Mouse (Mus musculus) kidney, embryonic 16.5 days (tissue): ENCODE results near the gene Orai2. TPM values are rescaled to one million over a fixed set of nuclear protein-coding genes. Genes with fewer than 3 reads are reported as not detected.
"Not testable (repeated sequence)": the region's sequence is repeated elsewhere in the genome, so short reads cannot be mapped to it uniquely, and the experiment has no call there.

Experiments used
- ATAC-seq: fragments of 200-750 bp; cut with Nextera tagmentation; 2 replicates; pipeline ENCODE4 v1.8.0; 2017; ENCODE audit warnings: moderate TSS enrichment; ENCODE audit not compliant: low FRiP score, low TSS enrichment
- H3K27ac ChIP-seq: fragments of 300-500 bp; sonication (generic); 2 replicates; pipeline ENCODE4 v1.5.1; 2014; ENCODE audit warnings: low read length
- H3K27me3 ChIP-seq: fragments of 300-500 bp; sonication (generic); 2 replicates; pipeline ENCODE4 v1.6.1; 2014; ENCODE audit warnings: low read length, control low read depth, mixed read lengths; ENCODE audit not compliant: insufficient read depth
- H3K36me3 ChIP-seq: fragments of 300-500 bp; sonication (generic); 2 replicates; pipeline ENCODE4 v1.6.1; 2014; ENCODE audit warnings: low read length, control low read depth, mixed read lengths; ENCODE audit not compliant: insufficient read depth
- H3K4me1 ChIP-seq: fragments of 300-500 bp; sonication (generic); 2 replicates; pipeline ENCODE4 v1.6.1; 2014; ENCODE audit warnings: low read length, control low read depth, mixed read lengths; ENCODE audit not compliant: insufficient read depth
- H3K4me2 ChIP-seq: fragments of 300-500 bp; sonication (generic); replicated peaks from 2 replicates; pipeline ENCODE4 v1.6.1; 2014; ENCODE audit warnings: low read depth, low read length
- H3K4me3 ChIP-seq: fragments of 300-500 bp; sonication (generic); 2 replicates; pipeline ENCODE4 v1.5.1; 2014; ENCODE audit warnings: mild to moderate bottlenecking, low read length
- H3K9ac ChIP-seq: fragments of 300-500 bp; sonication (generic); replicated peaks from 2 replicates; pipeline ENCODE4 v1.6.1; 2014; ENCODE audit warnings: low read length
- H3K9me3 ChIP-seq: fragments of 300-500 bp; sonication (generic); 2 replicates; pipeline ENCODE4 v1.6.1; 2016; ENCODE audit warnings: low read length, control low read depth
- WGBS: fragments of 180-500 bp; shearing (Covaris S2); extraction: QIAGEN DNeasy Blood & Tissue Kit; methylation state at CpG from one replicate; pipeline ENCODE4 v1.1.7; 2014; 5-methylcytosine and 5-hydroxymethylcytosine counted together
- polyA plus RNA-seq: library from polyadenylated mRNA; unstranded; fragments of >200 nt; fragmentation: Nextera tagmentation; extraction: Ambion mirVana; gene quantifications from 2 replicates; pipeline ENCODE4 v1.2.1, GENCODE M21; 2015

Gene Orai2
- polyA plus RNA-seq: 6.1 and 6.6 TPM in 2 replicates

DNA sequence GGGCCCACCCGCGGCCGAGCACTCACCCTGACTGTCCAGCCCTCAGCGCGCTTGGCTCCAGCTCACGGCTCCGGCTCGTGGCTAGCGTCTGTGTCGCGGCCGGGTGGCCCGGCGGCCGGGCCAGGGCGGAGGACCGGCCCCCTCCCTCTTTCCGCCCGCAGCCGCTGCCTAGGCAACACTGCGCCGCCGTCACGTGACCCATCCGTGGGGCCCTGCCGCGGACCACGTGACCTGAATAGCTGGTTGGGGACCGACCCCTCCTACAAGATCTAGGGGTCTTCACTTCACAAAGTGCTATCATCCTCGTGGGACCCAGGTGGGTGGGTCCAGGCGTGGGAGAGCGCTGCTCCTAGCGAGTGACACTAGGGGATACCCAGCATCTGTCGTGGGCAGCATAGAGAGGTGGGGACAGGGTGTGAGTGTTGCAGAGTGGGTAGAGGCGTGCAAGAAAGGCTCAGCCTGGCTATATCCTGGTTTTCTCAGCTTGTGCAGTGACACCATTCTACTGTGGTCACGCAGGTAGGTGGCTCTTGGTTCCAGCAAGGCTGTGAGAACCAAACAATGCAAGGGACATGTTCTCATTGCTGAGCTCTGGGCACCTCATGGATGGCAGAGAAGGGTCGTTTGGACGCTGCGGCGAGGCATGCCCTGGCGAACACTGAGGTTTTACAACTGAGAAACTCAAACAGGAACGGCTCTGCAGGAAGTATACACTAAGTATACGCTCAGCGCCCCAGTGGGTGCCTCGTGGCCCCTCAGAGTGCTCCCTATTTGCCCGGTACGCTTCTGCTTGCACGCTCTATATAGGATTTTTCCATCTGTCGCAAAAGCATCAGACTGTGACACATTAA, at the start of gene Orai2:
Gene Orai2, minus strand, starts transcription at position 202 of the 851 bp plus-strand sequence.
- peak within 1 kb of the TSS; percentile 45; the same call in 1 of the 2 replicates for H3K27ac ChIP-seq
- H3K36me3 ChIP-seq: no peaks in the 10 kb centered on the region
- no peaks in the 10 kb centered on the region for H3K27me3 ChIP-seq
- WGBS: under 1% methylated on average over 49 of the region's 49 CpGs
- peak; percentile 86 for ATAC-seq
- H3K9ac ChIP-seq: peak within 1 kb of the TSS; percentile 72
- H3K4me2 ChIP-seq: peak within 1 kb of the TSS; percentile 98
- peaks cover 4% of the 10 kb centered on the region; the same call in 1 of the 2 replicates for H3K9me3 ChIP-seq
- H3K4me1 ChIP-seq: peaks cover 14% of the 10 kb centered on the region
- peak within 1 kb of the TSS; percentile 62 for H3K4me3 ChIP-seq

DNA sequence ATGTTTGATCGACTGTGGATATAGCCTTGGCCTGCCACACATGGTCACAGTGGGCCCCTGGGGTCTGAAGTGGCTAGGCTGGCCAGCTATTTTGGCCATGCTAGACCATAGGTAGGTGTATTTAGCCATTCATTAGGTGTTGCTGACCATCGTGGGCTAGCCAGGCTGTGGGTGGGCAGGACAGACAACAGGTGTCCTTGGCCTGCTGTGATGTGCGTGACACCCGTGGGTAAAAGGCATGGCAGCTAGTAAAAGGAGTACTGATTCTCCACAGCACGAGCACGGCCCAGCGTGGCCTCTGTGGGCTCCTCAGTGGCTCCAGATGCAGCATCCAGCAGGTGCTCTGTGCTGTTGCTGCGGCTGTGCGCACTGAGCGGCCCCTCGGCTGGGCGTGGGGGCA, 48.1 kb upstream of the Orai2 start:
- 81% methylated on average over 12 of the region's 12 CpGs for WGBS
- Histone ChIP-seq H3K9ac (no peak overlapping the region), H3K4me1 (no peaks in the 10 kb centered on the region), H3K27ac (no peak overlapping the region), H3K4me2 (no peak overlapping the region), H3K27me3 (no peaks in the 10 kb centered on the region), H3K4me3 (no peak overlapping the region), H3K9me3 (no peaks in the 10 kb centered on the region), H3K36me3 (0 out of 2 replicates have a peak, but pooled peaks cover 2% of the 10 kb centered on the region)
- ATAC-seq: no peak

DNA sequence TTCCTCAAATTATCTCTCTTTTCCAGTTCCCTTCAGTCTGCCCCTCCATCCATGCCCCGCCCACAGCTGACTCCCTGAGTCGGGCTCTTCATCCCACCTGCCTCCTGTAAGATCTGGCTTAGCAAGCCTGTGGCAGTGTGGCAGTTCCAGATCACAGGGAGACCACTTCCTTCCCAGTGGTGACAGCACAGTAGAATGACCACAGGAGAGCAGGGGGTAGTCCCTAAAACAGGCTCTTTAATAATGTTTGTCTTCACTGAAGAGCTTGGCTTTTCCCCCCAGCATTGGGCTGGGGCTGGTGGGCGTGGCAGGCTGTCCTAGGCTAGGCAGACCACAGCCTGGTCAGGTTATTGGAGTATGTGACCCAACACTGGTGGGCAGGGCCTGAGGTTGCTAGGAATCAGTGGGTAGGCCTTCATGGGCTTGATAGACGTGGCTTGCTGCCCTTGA, 47.4 kb upstream of the Orai2 start:
- Histone ChIP-seq H3K4me2 (no peak overlapping the region), H3K9me3 (no peaks in the 10 kb centered on the region), H3K27ac (no peak overlapping the region), H3K36me3 (0 out of 2 replicates have a peak, but pooled peaks cover 2% of the 10 kb centered on the region), H3K9ac (no peak overlapping the region), H3K27me3 (no peaks in the 10 kb centered on the region), H3K4me3 (no peak overlapping the region), H3K4me1 (no peaks in the 10 kb centered on the region)
- no peak for ATAC-seq
- WGBS: 66% methylated on average over 4 of the region's 4 CpGs

DNA sequence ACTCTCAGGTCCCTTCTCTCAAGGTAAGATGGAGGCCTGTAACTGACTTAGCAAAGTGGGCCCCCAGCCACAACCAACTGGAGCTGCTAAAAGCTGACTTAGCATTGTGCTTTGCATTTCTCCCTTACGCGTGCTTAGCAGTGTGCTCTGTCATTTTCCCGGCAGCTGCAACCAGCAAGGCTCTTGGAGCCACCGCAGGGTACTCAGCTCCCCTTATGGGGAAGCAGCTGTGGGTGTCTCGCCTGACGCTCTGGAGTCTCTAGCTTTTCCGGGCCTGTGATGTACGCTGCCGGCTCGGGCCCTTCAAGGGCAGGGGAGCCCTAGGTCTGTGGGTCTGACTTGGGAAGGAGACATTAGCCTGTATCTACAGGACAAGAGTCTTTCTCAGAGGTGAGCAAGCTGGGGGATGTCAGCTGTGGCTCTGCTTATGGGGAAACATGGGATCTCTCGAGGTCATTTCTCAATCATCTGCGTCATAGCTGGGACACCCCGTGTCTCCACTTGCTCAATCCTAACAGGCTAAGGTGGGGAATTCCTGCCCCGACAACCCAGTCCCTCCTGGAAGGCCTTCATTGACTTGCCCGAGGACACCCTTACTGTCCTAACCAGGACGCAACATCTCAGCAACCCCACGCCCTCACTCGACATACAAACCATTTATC, 46.6 kb upstream of the Orai2 start:
- Histone ChIP-seq H3K9ac (no peak overlapping the region), H3K4me1 (no peaks in the 10 kb centered on the region), H3K4me2 (no peak overlapping the region), H3K9me3 (no peaks in the 10 kb centered on the region), H3K27me3 (no peaks in the 10 kb centered on the region), H3K4me3 (no peak overlapping the region), H3K27ac (no peak overlapping the region), H3K36me3 (0 out of 2 replicates have a peak, but pooled peaks cover 1% of the 10 kb centered on the region)
- ATAC-seq: no peak
- whole genome bisulfite sequencing: 79% methylated on average over 18 of the region's 18 CpGs

DNA sequence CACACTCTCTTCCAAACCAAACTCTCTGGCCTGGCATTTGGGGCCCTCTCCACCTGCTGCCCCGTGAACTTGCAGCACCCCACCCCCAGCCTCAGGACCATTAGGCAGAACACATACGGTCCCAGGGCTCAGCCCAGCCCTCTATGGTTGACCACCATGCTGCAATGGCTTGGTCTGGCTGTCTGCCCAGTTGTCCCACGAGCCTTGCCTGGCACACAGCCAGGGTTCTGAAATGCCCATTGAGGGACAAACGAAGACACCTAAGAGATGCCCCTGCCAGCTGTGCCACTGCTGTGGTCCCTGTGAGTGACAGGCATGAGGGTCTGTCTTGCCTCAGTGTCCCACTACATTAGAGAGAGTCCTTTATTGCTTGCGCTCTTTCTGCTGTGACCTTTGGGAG, 45.4 kb upstream of the Orai2 start:
- H3K4me1 ChIP-seq: no peaks in the 10 kb centered on the region
- H3K27me3 ChIP-seq: no peaks in the 10 kb centered on the region
- WGBS: 77% methylated on average over 5 of the region's 5 CpGs
- H3K36me3 ChIP-seq: no peaks in the 10 kb centered on the region
- no peak for ATAC-seq
- no peak overlapping the region for H3K27ac ChIP-seq
- H3K4me2 ChIP-seq: no peak overlapping the region
- H3K9me3 ChIP-seq: no peaks in the 10 kb centered on the region
- no peak overlapping the region for H3K9ac ChIP-seq
- no peak overlapping the region for H3K4me3 ChIP-seq

DNA sequence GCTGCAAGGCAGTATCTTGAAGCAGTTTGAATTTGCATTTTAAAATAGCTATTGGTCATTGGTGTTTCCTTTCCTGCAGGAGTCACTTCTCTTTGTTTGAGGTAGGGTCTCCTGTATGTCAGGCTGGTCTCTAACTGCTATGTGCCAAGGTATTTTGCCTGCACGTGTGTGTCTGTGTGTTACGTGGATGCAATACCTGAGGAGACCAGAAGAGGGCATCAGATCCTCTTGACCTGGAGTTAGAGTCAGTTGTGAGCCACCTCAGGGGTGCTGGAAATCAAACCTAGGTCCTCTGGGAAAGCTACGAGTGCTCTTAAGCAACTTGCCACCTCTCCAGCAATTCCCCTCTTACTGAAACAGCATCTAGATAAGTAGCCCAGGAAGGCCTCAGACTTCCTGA, 44.7 kb upstream of the Orai2 start:
- Histone ChIP-seq H3K27ac (no peak overlapping the region), H3K27me3 (no peaks in the 10 kb centered on the region), H3K4me1 (no peaks in the 10 kb centered on the region), H3K36me3 (no peaks in the 10 kb centered on the region), H3K9ac (no peak overlapping the region), H3K4me3 (no peak overlapping the region), H3K4me2 (no peak overlapping the region), H3K9me3 (no peaks in the 10 kb centered on the region)
- ATAC-seq: no peak
- WGBS: 86% methylated on average over 3 of the region's 3 CpGs

DNA sequence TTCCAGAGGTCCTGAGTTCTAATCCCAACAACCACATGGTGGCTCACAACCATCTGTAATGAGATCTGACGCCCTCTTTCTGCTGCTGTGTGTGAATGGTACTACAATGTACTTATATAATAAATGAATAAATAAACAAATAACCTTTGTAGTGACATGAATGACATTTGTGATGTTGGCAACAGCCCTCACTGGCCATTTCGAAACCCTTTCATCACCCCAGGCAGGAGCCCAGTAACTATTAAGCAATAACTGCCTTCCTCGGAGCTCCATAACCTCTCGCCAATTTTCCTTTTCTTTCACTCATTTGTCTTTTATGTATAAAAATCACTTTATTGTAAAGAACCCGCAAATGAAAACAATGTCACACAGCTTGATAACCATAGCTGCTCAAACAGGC, 43.2 kb upstream of the Orai2 start:
- Histone ChIP-seq H3K9ac (no peak overlapping the region), H3K9me3 (no peaks in the 10 kb centered on the region), H3K4me3 (no peak overlapping the region), H3K36me3 (no peaks in the 10 kb centered on the region), H3K4me2 (no peak overlapping the region), H3K27me3 (no peaks in the 10 kb centered on the region), H3K27ac (no peak overlapping the region), H3K4me1 (no peaks in the 10 kb centered on the region)
- 85% methylated on average over 5 of the region's 5 CpGs for WGBS
- no peak for ATAC-seq

DNA sequence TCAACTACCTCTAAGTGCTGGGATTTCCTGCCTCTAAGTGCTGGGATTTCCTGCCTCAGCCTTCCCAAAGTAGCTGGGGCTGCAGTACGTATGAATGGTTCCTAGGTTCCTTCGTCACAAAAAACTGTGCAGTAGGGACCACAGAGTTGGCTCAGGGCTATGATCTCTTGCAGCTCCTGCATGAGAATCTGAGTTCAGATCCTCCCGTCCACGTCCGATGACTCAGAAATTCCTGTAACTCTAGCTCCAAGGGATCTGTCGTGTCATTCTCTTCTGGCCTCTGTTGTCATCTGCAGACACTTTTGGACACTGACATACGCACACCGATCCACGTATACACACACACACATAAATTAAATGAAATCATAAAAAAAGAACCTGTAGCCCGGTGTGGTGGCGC, 42.2 kb upstream of the Orai2 start:
- 89% methylated on average over 11 of the region's 11 CpGs for WGBS

DNA sequence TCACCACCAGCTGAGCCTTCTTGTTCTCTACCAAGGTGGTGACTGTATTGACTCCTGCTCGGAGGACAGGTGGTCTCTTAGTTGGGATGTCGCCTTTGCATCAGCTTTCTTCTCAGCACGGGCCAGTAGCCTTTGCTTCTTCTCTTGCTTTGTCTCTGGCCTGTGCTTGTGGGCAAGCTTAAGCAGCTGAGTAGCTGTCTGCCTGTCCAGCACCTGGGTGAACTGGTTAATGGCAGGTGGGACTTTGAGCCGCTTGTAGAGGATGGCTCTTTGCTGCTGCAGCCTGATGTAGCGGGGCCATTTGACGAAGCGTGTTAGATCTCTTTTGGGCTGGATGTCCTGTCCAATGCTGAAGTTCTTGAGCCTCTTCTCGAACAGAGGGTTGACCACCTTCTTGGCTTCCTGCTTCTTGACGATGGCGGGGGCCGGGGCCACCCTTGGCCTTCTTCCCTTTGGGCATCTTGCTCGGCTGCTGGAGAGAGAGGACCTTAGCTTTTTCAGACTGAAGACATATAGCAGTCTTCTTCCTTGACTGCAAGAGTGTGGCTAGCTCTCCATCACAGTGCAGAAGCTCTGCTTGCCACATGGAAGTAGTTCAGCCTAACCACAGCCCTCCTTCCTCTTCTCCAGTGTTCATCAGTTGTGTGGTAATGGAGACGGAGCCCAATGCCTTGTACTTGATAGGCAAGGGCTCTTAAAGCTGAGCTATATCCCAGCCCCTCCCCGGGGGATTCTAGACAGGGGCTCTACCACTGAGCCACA, 41.0 kb upstream of the Orai2 start:
- not testable (repeated sequence) for ATAC-seq, H3K27ac ChIP-seq, H3K9me3 ChIP-seq, H3K36me3 ChIP-seq, H3K4me1 ChIP-seq, H3K4me2 ChIP-seq, H3K27me3 ChIP-seq, H3K4me3 ChIP-seq, H3K9ac ChIP-seq
- 97% methylated on average over 14 of the region's 14 CpGs for WGBS

More for the DNA sequence above, 42.2 kb upstream of the Orai2 start:
- H3K27me3 ChIP-seq: no peaks in the 10 kb centered on the region
- no peak for ATAC-seq
- H3K36me3 ChIP-seq: no peaks in the 10 kb centered on the region
- no peak overlapping the region for H3K9ac ChIP-seq
- H3K27ac ChIP-seq: no peak overlapping the region
- no peaks in the 10 kb centered on the region for H3K9me3 ChIP-seq
- H3K4me2 ChIP-seq: no peak overlapping the region
- no peak overlapping the region for H3K4me3 ChIP-seq
- H3K4me1 ChIP-seq: no peaks in the 10 kb centered on the region
